Mouse (Mus musculus) inflammation-experienced regulatory T-cells, adult 6 months (primary cell): ENCODE measurements around the gene Nav2. TPM values are rescaled to one million over a fixed set of nuclear protein-coding genes. Genes with fewer than 3 reads are reported as not detected.

Experiments used
- ATAC-seq: one replicate; pipeline ENCODE4 v1.8.0; 2017
- polyA plus RNA-seq, 3 experiments: library from polyadenylated mRNA; unstranded; fragments of 100-300 nt; shearing (Covaris generic); gene quantifications; one replicate each; pipeline ENCODE4 v1.2.1; 2017

Nav2 gene
- polyA plus RNA-seq, 3 experiments from 2014 or later = 27.1 to 51.3 (median 35.8) TPM

GRCm38 (mm10) chr7:49298431-49298839 lies 389.9 kb downstream of the Nav2 start:
- ATAC-seq = no peak

- no peak for ATAC-seq
Measured at GRCm38 (mm10) chr7:49301487-49301886, 393.0 kb downstream of the Nav2 start.

GRCm38 (mm10) chr7:49303600-49304411 lies 395.3 kb downstream of the Nav2 start:
- ATAC-seq = peak; percentile 54

GRCm38 (mm10) chr7:49307717-49308116 lies 399.2 kb downstream of the Nav2 start:
- ATAC-seq = no peak

- no peak for ATAC-seq
Measured at GRCm38 (mm10) chr7:49309746-49310145, 401.2 kb downstream of the Nav2 start.

- no peak for ATAC-seq
Measured at GRCm38 (mm10) chr7:49313945-49314344, 405.4 kb downstream of the Nav2 start.

- ATAC-seq = no peak
Measured at GRCm38 (mm10) chr7:49315033-49315432, 406.5 kb downstream of the Nav2 start.

GRCm38 (mm10) chr7:49316600-49316999 lies 408.1 kb downstream of the Nav2 start:
- no peak for ATAC-seq

GRCm38 (mm10) chr7:49318183-49318897 lies 409.8 kb downstream of the Nav2 start:
- no peak for ATAC-seq

- no peak for ATAC-seq
Measured at GRCm38 (mm10) chr7:49318898-49319293, 410.4 kb downstream of the Nav2 start.

GRCm38 (mm10) chr7:49319981-49320380 lies 411.5 kb downstream of the Nav2 start:
- ATAC-seq = no peak

GRCm38 (mm10) chr7:49321124-49321531 lies 412.6 kb downstream of the Nav2 start:
- ATAC-seq = no peak

- ATAC-seq = no peak
Measured at GRCm38 (mm10) chr7:49322179-49322578, 413.7 kb downstream of the Nav2 start.

- no peak for ATAC-seq
Measured at GRCm38 (mm10) chr7:49324575-49324974, 416.1 kb downstream of the Nav2 start.

GRCm38 (mm10) chr7:49326136-49326722 lies 417.7 kb downstream of the Nav2 start:
- ATAC-seq = no peak

GRCm38 (mm10) chr7:49326967-49327742 lies 418.6 kb downstream of the Nav2 start:
- ATAC-seq = no peak

- ATAC-seq = no peak
Measured at GRCm38 (mm10) chr7:49330181-49330580, 421.7 kb downstream of the Nav2 start.

GRCm38 (mm10) chr7:49331939-49332338 lies 423.4 kb downstream of the Nav2 start:
- no peak for ATAC-seq

- ATAC-seq = no peak
Measured at GRCm38 (mm10) chr7:49332644-49333043, 424.1 kb downstream of the Nav2 start.

GRCm38 (mm10) chr7:49334163-49334562 lies 425.6 kb downstream of the Nav2 start:
- no peak for ATAC-seq

GRCm38 (mm10) chr7:49335056-49335455 lies 426.5 kb downstream of the Nav2 start:
- peak; percentile 95 for ATAC-seq

- ATAC-seq = no peak
Measured at GRCm38 (mm10) chr7:49336725-49337124, 428.2 kb downstream of the Nav2 start.

GRCm38 (mm10) chr7:49337710-49338109 lies 429.2 kb downstream of the Nav2 start:
- no peak for ATAC-seq
